Mouse (Mus musculus) forebrain, embryonic 10.5 days (tissue): ENCODE measurements around the gene Foxa3. TPM values are rescaled to one million over a fixed set of nuclear protein-coding genes. Genes with fewer than 3 reads are reported as not detected.

Experiments
- DNase-seq: peaks from one replicate; pipeline ENCODE4 v3.0.0-alpha.2; 2017; ENCODE audit warnings: low spot score; ENCODE audit errors: extremely low spot score
- H3K27ac ChIP-seq: fragments of 300-500 bp; sonication (generic); 2 replicates; pipeline ENCODE4 v1.5.1; 2016; ENCODE audit warnings: mild to moderate bottlenecking
- H3K27me3 ChIP-seq: fragments of 300-500 bp; sonication (generic); 2 replicates; pipeline ENCODE4 v1.6.1; 2016; ENCODE audit warnings: mild to moderate bottlenecking; ENCODE audit not compliant: poor library complexity, severe bottlenecking
- H3K36me3 ChIP-seq: fragments of 300-500 bp; sonication (generic); replicated peaks from 2 replicates; pipeline ENCODE4 v1.6.1; 2016; ENCODE audit warnings: mild to moderate bottlenecking, moderate library complexity
- H3K4me1 ChIP-seq: fragments of 300-500 bp; sonication (generic); 2 replicates; pipeline ENCODE4 v1.6.1; 2016
- H3K4me3 ChIP-seq: fragments of 300-500 bp; sonication (generic); 2 replicates; pipeline ENCODE4 v1.5.1; 2016; ENCODE audit warnings: mild to moderate bottlenecking, moderate library complexity
- H3K9me3 ChIP-seq: fragments of 300-500 bp; sonication (generic); 2 replicates; pipeline ENCODE4 v1.6.1; 2016; ENCODE audit warnings: mild to moderate bottlenecking, moderate library complexity
- WGBS: fragments of 180-500 bp; shearing (Covaris S2); methylation state at CpG from one replicate; pipeline ENCODE4 v1.1.7; 2016; 5-methylcytosine and 5-hydroxymethylcytosine counted together
- polyA plus RNA-seq: library from polyadenylated mRNA; unstranded; fragments of >200 nt; fragmentation: Nextera tagmentation; extraction: Ambion mirVana; gene quantifications from 2 replicates; pipeline ENCODE4 v1.2.1, GENCODE M21; 2016

Gene Foxa3
- polyA plus RNA-seq, 1 experiment from 2014 or later = not detected

DNA sequence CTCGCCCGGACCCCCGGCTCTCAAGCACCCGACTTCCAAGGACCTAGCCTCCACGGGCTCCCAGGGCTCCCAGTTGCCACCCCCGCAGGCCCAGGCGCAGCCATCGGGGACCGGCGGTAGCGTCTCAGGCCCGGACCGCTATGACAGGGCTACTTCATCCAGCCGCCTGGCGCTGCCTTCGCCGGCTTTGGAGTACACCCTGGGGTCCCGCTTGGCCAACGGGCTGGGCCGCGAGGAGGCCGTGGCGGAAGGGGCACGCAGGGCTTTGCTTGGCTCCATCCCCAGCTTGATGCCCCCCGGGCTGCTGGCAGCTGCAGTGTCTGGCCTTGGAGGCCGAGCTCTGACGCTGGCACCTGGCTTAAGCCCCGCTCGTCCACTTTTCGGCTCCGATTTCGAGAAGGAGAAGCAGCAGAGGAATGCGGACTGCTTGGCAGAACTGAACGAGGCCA lies 18.7 kb downstream of the Foxa3 start:
- Histone ChIP-seq H3K9me3 (no peaks in the 10 kb centered on the region), H3K36me3 (peaks cover 40% of the 10 kb centered on the region), H3K27ac (peak overlapping the region; percentile 95), H3K4me1 (peaks cover 75% of the 10 kb centered on the region), H3K27me3 (no peaks in the 10 kb centered on the region), H3K4me3 (peak overlapping the region; percentile 85)
- 10% methylated on average over 34 of the region's 34 CpGs for WGBS
- DNase-seq = no peak

DNA sequence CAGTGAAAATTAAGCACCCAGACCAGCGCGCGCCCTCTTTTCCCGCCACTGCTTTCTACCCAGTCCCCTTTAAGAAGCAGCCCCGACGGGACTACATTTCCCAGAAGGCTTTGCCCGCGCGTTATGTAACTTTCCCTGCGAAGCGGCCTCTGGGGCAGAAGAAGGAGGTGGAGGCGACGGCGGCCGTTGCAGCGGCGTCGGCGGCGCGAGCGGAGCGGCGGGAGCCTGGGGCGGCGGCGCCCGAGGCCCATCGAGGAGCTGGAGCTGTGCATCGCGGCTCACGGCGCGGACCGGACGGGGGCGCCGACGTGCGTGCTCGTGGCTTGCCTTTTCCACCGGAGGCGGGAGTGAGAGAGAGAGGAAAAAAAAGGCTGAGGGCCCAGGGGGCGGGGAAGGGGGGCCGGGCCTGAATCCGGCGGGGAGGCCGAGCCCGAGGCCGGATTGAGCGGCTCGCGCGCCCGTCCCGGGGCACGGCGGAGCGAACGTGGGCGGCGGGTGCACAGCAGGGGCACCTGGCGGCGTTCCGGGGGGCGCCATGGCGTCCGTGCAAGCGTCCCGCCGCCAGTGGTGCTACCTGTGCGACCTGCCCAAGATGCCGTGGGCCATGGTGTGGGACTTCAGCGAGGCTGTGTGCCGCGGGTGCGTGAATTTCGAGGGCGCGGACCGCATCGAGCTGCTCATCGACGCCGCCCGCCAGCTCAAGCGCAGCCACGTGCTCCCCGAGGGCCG lies 19.3 kb downstream of the Foxa3 start, which contains the start of gene Irf2bp1:
TSS of gene Irf2bp1 (plus strand) at position 143 of the 729 bp plus-strand sequence.
- peaks cover 40% of the 10 kb centered on the region for H3K36me3 ChIP-seq
- peak within 1 kb of the TSS; percentile 95 for H3K27ac ChIP-seq
- DNase-seq = peak; percentile 94
- H3K9me3 ChIP-seq = no peaks in the 10 kb centered on the region
- no peaks in the 10 kb centered on the region for H3K27me3 ChIP-seq
- under 1% methylated on average over 90 of the region's 90 CpGs for WGBS
- H3K4me1 ChIP-seq = peaks cover 75% of the 10 kb centered on the region
- peak within 1 kb of the TSS; percentile 85 for H3K4me3 ChIP-seq

DNA sequence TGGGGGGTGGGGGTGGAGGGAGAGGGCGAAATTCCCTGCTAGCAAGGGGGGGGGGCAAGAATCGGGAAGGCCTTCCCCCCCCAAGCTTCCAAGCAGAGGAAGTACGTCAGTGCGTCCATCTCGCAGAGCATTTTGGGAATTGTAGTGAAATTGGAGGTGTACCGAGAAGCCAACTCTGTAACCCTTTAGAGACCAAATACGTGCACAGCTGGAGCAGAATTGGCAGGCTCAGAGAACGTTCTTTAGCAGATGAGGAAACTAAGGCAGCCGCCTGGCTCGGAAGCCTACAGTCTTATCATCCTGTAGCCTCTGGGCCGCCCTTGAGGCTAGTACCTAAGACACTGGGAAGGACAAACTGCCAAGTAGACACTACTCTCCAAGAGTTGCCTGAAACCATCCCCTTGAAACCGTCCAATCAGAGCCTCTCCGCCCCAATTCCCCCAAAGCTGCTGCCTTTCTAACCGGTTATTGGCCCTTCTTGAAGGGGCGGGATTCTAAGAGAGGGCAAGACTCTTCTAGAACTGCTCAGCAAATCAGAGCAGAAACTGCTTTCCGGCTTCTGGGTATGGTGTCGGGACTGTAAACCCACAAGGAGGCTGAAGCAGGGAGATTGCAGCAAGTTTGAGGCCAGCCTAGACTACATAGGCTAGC lies 20.4 kb downstream of the Foxa3 start:
- Histone ChIP-seq H3K27me3 (no peaks in the 10 kb centered on the region), H3K4me3 (peak overlapping the region; percentile 46), H3K4me1 (peaks cover 79% of the 10 kb centered on the region), H3K9me3 (no peaks in the 10 kb centered on the region), H3K27ac (peak overlapping the region; percentile 85), H3K36me3 (peaks cover 37% of the 10 kb centered on the region)
- 2% methylated on average over 17 of the region's 17 CpGs for WGBS
- peak; percentile 78 for DNase-seq

DNA sequence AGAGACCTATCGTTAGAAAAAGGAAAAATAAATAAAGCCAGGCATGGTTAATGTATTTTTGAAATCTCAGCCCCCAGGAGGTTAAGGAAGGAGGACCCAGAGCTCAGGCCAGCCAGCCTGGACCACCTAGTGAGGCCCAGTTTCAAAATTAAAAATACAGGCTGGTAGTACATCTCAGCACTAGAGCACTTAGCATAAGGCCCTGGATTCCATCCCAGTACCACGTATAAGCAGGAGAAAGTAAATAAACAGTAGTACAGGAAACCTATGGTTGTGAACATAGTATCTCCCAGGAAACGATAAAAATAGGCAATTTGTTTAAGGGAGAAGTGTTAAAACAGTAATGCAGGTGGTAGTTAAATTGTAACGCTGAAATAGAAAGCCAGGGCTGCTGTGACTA lies 21.2 kb downstream of the Foxa3 start:
- WGBS = 54% methylated on average over 4 of the region's 4 CpGs
- peak overlapping the region; percentile 46 for H3K4me3 ChIP-seq
- H3K4me1 ChIP-seq = peaks cover 71% of the 10 kb centered on the region

DNA sequence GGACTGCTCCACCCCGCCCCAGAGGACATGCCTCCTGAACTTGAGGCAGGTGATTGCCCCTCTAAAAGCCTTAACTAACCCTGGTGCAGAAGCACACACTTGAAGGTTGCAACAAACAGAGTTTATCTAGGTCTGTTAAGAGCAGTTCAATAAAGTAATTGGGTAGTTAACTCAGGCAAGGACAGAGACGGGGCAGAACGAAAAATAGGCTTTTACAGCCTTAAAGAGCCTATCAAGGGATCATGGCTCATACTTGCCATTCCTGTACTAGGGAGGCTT lies 21.6 kb downstream of the Foxa3 start:
- no peaks in the 10 kb centered on the region for H3K27me3 ChIP-seq
- no peak overlapping the region for H3K4me3 ChIP-seq
- peaks cover 30% of the 10 kb centered on the region for H3K36me3 ChIP-seq
- 86% methylated on average over 3 of the region's 3 CpGs for WGBS
- H3K9me3 ChIP-seq = no peaks in the 10 kb centered on the region
- H3K27ac ChIP-seq = no peak overlapping the region
- H3K4me1 ChIP-seq = peaks cover 67% of the 10 kb centered on the region
- DNase-seq = no peak

More for the DNA sequence above, 21.2 kb downstream of the Foxa3 start:
- no peak for DNase-seq
- no peaks in the 10 kb centered on the region for H3K27me3 ChIP-seq
- H3K36me3 ChIP-seq = peaks cover 33% of the 10 kb centered on the region
- H3K27ac ChIP-seq = peak overlapping the region; percentile 85
- no peaks in the 10 kb centered on the region for H3K9me3 ChIP-seq

DNA sequence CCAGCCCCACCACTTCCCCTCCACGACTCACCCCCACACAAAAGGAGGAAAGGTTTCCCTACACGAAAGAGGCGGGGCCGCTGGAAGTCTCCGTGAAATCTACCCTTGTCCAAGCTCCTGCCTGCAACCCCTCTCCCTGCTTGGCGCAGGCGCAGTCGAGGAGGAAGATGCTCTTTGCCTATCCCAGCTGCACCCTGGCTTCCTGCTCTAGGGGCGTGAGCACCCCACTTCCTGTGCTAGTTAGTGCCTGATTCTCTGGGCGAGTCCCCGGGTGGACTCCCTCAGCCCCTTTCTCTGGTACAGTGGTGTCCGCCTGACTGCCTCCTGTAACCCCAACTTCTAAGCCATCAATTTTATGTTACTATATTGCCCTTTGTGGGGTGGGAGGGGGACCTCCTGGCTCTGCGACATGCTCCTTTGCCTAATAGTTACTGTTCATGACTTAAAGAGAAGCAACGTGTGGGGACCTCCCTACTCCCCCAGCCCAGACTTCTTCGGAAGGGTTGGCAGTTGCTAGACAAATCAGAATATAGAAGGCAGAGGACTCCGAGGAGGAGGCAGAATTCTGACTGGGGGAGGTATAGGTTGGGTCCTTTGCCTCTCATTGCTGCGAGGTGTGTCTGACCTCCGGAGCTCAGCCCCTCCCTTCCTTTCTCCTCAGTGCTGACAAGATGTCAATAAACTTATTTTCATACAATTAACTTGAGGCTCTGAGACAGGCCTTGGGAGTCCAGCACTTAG lies 22.1 kb downstream of the Foxa3 start:
- Histone ChIP-seq H3K4me3 (peak overlapping the region; percentile 45), H3K27ac (peak overlapping the region; percentile 77), H3K9me3 (no peaks in the 10 kb centered on the region), H3K27me3 (no peaks in the 10 kb centered on the region), H3K4me1 (peaks cover 62% of the 10 kb centered on the region), H3K36me3 (peaks cover 31% of the 10 kb centered on the region)
- 47% methylated on average over 18 of the region's 18 CpGs for WGBS
- no peak for DNase-seq

DNA sequence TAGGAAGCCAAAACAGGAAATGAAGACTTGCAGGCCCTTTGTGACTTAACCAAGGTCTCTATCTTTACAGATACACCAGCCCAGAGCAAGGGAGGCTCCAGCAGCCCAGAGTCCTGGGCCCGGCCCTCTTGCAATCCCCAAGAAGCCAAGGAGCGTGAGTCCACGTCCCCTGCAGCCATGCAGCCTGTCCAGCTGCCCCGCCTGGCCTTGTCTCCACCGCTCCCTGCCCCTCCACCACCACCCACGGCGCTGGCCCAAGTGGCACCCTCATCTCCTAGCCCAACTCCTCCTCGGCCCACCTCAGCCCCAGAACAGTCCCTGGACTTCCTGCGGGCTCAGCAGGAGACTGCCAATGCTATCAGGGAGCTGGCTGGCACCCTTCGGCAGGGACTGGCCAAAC lies 22.9 kb downstream of the Foxa3 start:
- 63% methylated on average over 10 of the region's 10 CpGs for WGBS
- DNase-seq = no peak
- peaks cover 28% of the 10 kb centered on the region for H3K36me3 ChIP-seq

DNA sequence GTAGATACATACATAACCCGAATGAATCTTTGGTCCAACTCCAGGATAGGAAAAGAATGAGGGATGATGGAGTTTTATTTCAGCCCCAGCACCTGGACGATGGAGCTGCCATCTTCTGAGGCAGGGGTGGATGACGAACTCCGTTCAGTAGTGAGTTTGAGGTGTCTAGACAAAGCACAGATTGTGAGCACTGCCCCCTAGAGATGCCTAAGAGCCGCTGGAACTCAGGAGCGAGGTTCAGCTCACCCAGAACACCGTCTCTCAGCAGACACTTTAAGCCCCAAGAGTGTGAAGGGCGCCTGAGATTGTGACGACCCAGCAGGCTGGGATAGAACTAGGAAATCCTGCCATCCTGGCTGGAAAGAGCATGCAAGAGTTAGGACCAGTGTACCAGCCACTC lies 24.5 kb downstream of the Foxa3 start:
- DNase-seq = no peak
- Histone ChIP-seq H3K27ac (no peak overlapping the region), H3K27me3 (peaks cover 4% of the 10 kb centered on the region), H3K9me3 (no peaks in the 10 kb centered on the region), H3K36me3 (peaks cover 19% of the 10 kb centered on the region), H3K4me1 (peaks cover 41% of the 10 kb centered on the region), H3K4me3 (no peak overlapping the region)
- 39% methylated on average over 9 of the region's 9 CpGs for WGBS

More for the DNA sequence above, 22.9 kb downstream of the Foxa3 start:
- Histone ChIP-seq H3K27ac (peak overlapping the region; percentile 77), H3K4me3 (peak overlapping the region; percentile 45), H3K4me1 (peaks cover 54% of the 10 kb centered on the region), H3K27me3 (no peaks in the 10 kb centered on the region), H3K9me3 (no peaks in the 10 kb centered on the region)

DNA sequence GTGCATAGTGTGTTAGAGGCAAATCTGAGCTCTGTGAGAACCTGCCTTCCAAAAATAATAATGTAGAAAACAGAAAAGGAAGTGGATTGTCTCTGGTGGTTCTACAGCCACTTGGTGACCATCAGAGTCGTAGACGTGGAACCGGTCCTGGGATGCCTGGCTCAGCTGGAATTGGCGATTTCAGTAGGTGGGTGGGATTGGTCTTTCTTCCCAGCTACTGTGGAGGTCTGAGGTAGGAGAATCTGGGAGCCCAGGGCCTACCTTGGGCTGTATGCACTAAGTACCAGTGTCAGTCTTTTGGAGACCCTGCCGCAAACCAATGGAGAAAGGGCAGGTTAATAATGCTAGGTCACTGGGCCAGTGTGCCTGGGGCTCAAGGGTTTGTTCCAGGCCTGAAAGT lies 30.3 kb downstream of the Foxa3 start:
- DNase-seq = no peak
- Histone ChIP-seq H3K27ac (no peak overlapping the region), H3K27me3 (peaks cover 42% of the 10 kb centered on the region), H3K4me1 (peaks cover 35% of the 10 kb centered on the region), H3K36me3 (peaks cover 14% of the 10 kb centered on the region), H3K4me3 (peak overlapping the region; percentile 55), H3K9me3 (no peaks in the 10 kb centered on the region)
- 89% methylated on average over 5 of the region's 5 CpGs for WGBS

DNA sequence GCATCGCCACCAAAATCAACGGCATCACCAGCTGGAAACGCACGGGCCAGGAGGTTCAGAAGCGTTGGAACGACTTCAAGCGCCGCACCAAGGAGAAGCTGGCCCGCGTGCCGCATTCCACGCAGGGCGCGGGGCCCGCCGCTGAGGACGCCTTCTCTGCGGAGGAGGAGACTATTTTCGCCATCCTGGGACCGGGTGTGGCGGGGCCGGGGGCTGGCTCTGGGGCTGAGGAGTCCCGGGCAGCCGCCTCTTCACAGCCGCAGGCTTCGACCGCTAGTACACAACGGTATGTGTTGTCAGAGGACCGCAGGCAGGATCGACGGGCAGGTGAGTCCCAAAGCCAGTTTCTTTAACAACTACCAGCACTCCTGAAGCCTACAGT lies 31.1 kb downstream of the Foxa3 start:
- Histone ChIP-seq H3K4me3 (peak overlapping the region; percentile 55), H3K27ac (peak overlapping the region; percentile 82; the same call in 1 of the 2 replicates), H3K27me3 (peaks cover 49% of the 10 kb centered on the region), H3K4me1 (peaks cover 35% of the 10 kb centered on the region), H3K36me3 (peaks cover 13% of the 10 kb centered on the region), H3K9me3 (no peaks in the 10 kb centered on the region)
- WGBS = 3% methylated on average over 31 of the region's 31 CpGs
- DNase-seq = peak; percentile 45

DNA sequence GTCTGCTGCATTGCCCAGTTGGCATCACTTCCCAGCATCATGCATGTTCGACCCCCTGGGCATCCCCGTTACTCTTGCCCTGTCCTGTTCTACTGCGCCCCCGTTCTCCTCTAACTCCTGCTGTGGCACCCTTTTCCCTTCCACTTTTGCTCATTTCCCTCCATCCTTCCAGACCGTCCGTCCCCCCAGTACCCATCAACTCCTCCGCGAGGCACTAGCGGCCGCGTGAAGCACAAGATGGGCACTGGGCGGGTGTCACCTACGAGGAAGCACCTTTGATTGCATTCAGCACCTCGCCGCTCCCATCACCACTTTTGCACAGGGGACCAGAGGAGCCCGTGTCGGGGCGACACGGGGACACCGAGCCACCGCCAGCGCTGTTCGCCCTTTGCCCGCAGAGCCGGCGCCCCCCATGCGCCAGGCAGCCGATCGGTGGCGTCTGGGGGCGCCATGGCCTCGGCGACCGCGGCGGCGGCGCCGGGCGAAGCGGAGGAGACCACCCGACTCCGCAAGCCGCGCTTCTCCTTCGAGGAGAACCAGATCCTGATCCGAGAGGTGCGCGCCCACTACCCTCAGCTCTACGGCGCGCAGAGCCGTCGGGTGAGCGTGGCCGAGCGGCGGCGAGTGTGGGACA lies 31.6 kb downstream of the Foxa3 start:
- peaks cover 10% of the 10 kb centered on the region for H3K36me3 ChIP-seq
- DNase-seq = no peak
- peaks cover 49% of the 10 kb centered on the region for H3K27me3 ChIP-seq
- under 1% methylated on average over 59 of the region's 59 CpGs for WGBS
- peaks cover 35% of the 10 kb centered on the region for H3K4me1 ChIP-seq
- H3K27ac ChIP-seq = peak overlapping the region; percentile 82
- no peaks in the 10 kb centered on the region for H3K9me3 ChIP-seq
- peak overlapping the region; percentile 55 for H3K4me3 ChIP-seq

DNA sequence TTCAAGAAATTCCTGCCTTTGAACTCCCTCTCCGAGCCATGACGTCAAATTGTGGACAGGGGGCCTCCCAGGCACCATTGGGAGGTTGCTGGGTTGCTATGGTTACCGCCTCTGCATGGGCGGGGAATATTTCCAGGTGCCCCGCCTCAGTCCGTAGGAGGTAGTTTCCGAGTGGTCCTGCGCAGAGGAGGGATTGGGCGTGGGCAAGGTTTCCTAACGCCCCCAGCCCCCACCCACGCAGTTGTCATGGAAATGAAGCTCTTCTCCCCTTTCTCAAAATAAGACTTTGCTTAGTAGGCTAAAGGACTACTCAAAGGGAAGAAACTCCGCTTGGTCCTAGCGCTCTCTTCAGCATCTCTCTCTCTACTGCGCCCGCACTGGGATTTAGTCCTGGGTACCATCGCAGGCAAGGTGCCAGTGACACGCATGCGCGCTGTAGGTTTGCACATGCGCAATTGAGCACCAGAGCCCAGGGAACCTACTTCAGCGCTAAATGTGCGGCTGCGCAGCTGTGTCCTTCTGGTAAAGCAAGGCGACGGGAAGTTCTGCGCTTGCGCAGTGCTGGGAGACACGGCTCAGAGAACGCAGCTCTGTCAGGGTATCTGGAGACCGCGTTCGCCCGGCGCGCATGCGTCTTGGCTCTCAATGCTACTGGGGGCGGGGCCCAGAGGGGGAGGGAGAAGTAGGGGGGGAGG lies 32.6 kb downstream of the Foxa3 start, which contains the start of gene Mypop:
TSS of gene Mypop (plus strand) at position 645 of the 695 bp plus-strand sequence.
- Histone ChIP-seq H3K9me3 (no peaks in the 10 kb centered on the region), H3K4me3 (peak within 1 kb of the TSS; percentile 55), H3K36me3 (no peaks in the 10 kb centered on the region), H3K4me1 (peaks cover 35% of the 10 kb centered on the region), H3K27me3 (peaks cover 49% of the 10 kb centered on the region), H3K27ac (peak within 1 kb of the TSS; percentile 82)
- WGBS = under 1% methylated on average over 36 of the region's 37 CpGs
- DNase-seq = peak; percentile 100
